Mouse (Mus musculus): ENCODE measurements around the gene Lamc1.

GRCm38 (mm10) chr1:153380746-153381282, 48.2 kb upstream of the Lamc1 start:
- no peak for TF ChIP-seq CTCF (IDR thresholded peaks at IDR 0.05; ENCODE audit: extremely low read depth, insufficient read depth, insufficient read length, insufficient replicate concordance)
- no peak for TF ChIP-seq POLR2A (IDR thresholded peaks at IDR 0.05; ENCODE audit: low read depth, low read length)

Measured in spleen, adult 2 months (tissue).